Mouse (Mus musculus) hindbrain, postnatal 0 days (tissue): ENCODE data around the gene Plpp1. TPM values are rescaled to one million over a fixed set of nuclear protein-coding genes. Genes with fewer than 3 reads are reported as not detected.

Experiments
- ATAC-seq: fragments of 200-750 bp; cut with Nextera tagmentation; 2 replicates; pipeline ENCODE4 v1.8.0; 2017; ENCODE audit warnings: mild to moderate bottlenecking, moderate TSS enrichment, moderate library complexity
- DNase-seq: peaks from one replicate; pipeline ENCODE4 v3.0.0-alpha.2; 2015; ENCODE audit warnings: low spot score
- H3K27ac ChIP-seq: fragments of 300-500 bp; sonication (generic); 2 replicates; pipeline ENCODE4 v1.5.1; 2014; ENCODE audit warnings: mild to moderate bottlenecking
- H3K27me3 ChIP-seq: fragments of 300-500 bp; sonication (generic); 2 replicates; pipeline ENCODE4 v1.6.1; 2014; ENCODE audit warnings: low read length, mixed read lengths; ENCODE audit not compliant: insufficient read depth
- H3K36me3 ChIP-seq: fragments of 300-500 bp; sonication (generic); 2 replicates; pipeline ENCODE4 v1.6.1; 2014; ENCODE audit warnings: low read length, mixed read lengths; ENCODE audit not compliant: insufficient read depth
- H3K4me1 ChIP-seq: fragments of 300-500 bp; sonication (generic); 2 replicates; pipeline ENCODE4 v1.6.1; 2014; ENCODE audit warnings: antibody characterized with exemption, low read length, mixed read lengths; ENCODE audit not compliant: insufficient read depth
- H3K4me2 ChIP-seq: fragments of 300-500 bp; sonication (generic); 2 replicates; pipeline ENCODE4 v1.6.1; 2014; ENCODE audit warnings: low read depth, mild to moderate bottlenecking, low read length, moderate library complexity, mixed read lengths
- H3K4me3 ChIP-seq: fragments of 300-500 bp; sonication (generic); 2 replicates; pipeline ENCODE4 v1.5.1; 2014; ENCODE audit warnings: low read length
- H3K9ac ChIP-seq: fragments of 300-500 bp; sonication (generic); replicated peaks from 2 replicates; pipeline ENCODE4 v1.6.1; 2014; ENCODE audit warnings: mild to moderate bottlenecking, low read length, moderate library complexity, mixed read lengths
- H3K9me3 ChIP-seq: fragments of 300-500 bp; sonication (generic); 2 replicates; pipeline ENCODE4 v1.6.1; 2016; ENCODE audit warnings: low read length, mixed read lengths
- CTCF ChIP-seq: IDR thresholded peaks from 2 replicates; pipeline ENCODE4 v1.5.1; 2016; ENCODE audit warnings: antibody characterized with exemption, control low read depth, low read depth
- WGBS: fragments of 180-500 bp; shearing (Covaris S2); extraction: QIAGEN DNeasy Blood & Tissue Kit; methylation state at CpG from one replicate; pipeline ENCODE4 v1.1.7; 2014; 5-methylcytosine and 5-hydroxymethylcytosine counted together
- polyA plus RNA-seq: library from polyadenylated mRNA; unstranded; fragments of >200 nt; fragmentation: Nextera tagmentation; extraction: Ambion mirVana; gene quantifications from 2 replicates; pipeline ENCODE4 v1.2.1, GENCODE M21; 2015
- total RNA-seq: library from RNA; depleted of rRNA; stranded (reverse); fragments of >200 nt; gene quantifications from 2 replicates; pipeline ENCODE4 v1.2.3, GENCODE M21; 2014

Gene Plpp1
- total and polyA plus RNA-seq, 2 experiments from 2014 or later, result 54.0 to 88.1 TPM

GRCm38 (mm10) chr13:112811708-112812403, 11.3 kb downstream of the Plpp1 start:
- Histone ChIP-seq H3K27me3 (no peaks in the 10 kb centered on the region), H3K4me3 (no peak overlapping the region), H3K4me2 (no peak overlapping the region), H3K9ac (no peak overlapping the region), H3K36me3 (peaks cover 4% of the 10 kb centered on the region; the same call in 1 of the 2 replicates), H3K27ac (no peak overlapping the region), H3K4me1 (no peaks in the 10 kb centered on the region), H3K9me3 (no peaks in the 10 kb centered on the region)
- WGBS, result 79% methylated on average over 8 of the region's 8 CpGs
- no peak for TF ChIP-seq CTCF
- no peak for DNase-seq
- no peak; the same call in 1 of the 2 replicates for ATAC-seq

GRCm38 (mm10) chr13:112815996-112816395, 15.4 kb downstream of the Plpp1 start:
- 89% methylated on average over 3 of the region's 3 CpGs for WGBS

GRCm38 (mm10) chr13:112818125-112818524, 17.5 kb downstream of the Plpp1 start:
- Histone ChIP-seq H3K4me2 (no peak overlapping the region), H3K4me3 (no peak overlapping the region), H3K36me3 (no peaks in the 10 kb centered on the region), H3K27me3 (no peaks in the 10 kb centered on the region), H3K4me1 (no peaks in the 10 kb centered on the region), H3K9me3 (no peaks in the 10 kb centered on the region), H3K27ac (no peak overlapping the region), H3K9ac (no peak overlapping the region)
- 90% methylated on average over 3 of the region's 3 CpGs for WGBS
- ATAC-seq (no peak), DNase-seq (no peak)
- no peak for TF ChIP-seq CTCF

More at GRCm38 (mm10) chr13:112815996-112816395, 15.4 kb downstream of the Plpp1 start:
- no peaks in the 10 kb centered on the region for H3K4me1 ChIP-seq
- no peak for TF ChIP-seq CTCF
- no peaks in the 10 kb centered on the region for H3K36me3 ChIP-seq
- no peak overlapping the region for H3K4me3 ChIP-seq
- no peaks in the 10 kb centered on the region for H3K27me3 ChIP-seq
- no peaks in the 10 kb centered on the region for H3K9me3 ChIP-seq
- H3K4me2 ChIP-seq, result no peak overlapping the region
- no peak overlapping the region for H3K27ac ChIP-seq
- ATAC-seq, result no peak
- DNase-seq, result no peak
- H3K9ac ChIP-seq, result no peak overlapping the region

GRCm38 (mm10) chr13:112822413-112822812, 21.8 kb downstream of the Plpp1 start:
- no peaks in the 10 kb centered on the region for H3K27me3 ChIP-seq
- no peak overlapping the region for H3K4me3 ChIP-seq

GRCm38 (mm10) chr13:112823236-112823910, 22.8 kb downstream of the Plpp1 start:
- WGBS, result 86% methylated on average over 6 of the region's 6 CpGs
- H3K4me3 ChIP-seq, result no peak overlapping the region
- ATAC-seq (no peak), DNase-seq (no peak)
- no peaks in the 10 kb centered on the region for H3K4me1 ChIP-seq
- no peaks in the 10 kb centered on the region for H3K27me3 ChIP-seq
- H3K9ac ChIP-seq, result no peak overlapping the region
- H3K9me3 ChIP-seq, result no peaks in the 10 kb centered on the region
- no peak overlapping the region for H3K27ac ChIP-seq
- no peaks in the 10 kb centered on the region for H3K36me3 ChIP-seq
- no peak overlapping the region for H3K4me2 ChIP-seq
- TF ChIP-seq CTCF, result no peak

More at GRCm38 (mm10) chr13:112822413-112822812, 21.8 kb downstream of the Plpp1 start:
- Histone ChIP-seq H3K36me3 (no peaks in the 10 kb centered on the region), H3K9me3 (no peaks in the 10 kb centered on the region), H3K4me2 (no peak overlapping the region), H3K27ac (no peak overlapping the region), H3K9ac (no peak overlapping the region), H3K4me1 (no peaks in the 10 kb centered on the region)
- TF ChIP-seq CTCF, result no peak
- ATAC-seq (no peak), DNase-seq (no peak)
- WGBS, result 74% methylated on average over 3 of the region's 3 CpGs

GRCm38 (mm10) chr13:112823911-112824648, 23.5 kb downstream of the Plpp1 start:
- DNase-seq (no peak), ATAC-seq (no peak)
- H3K27me3 ChIP-seq, result no peaks in the 10 kb centered on the region
- H3K4me2 ChIP-seq, result no peak overlapping the region
- TF ChIP-seq CTCF, result no peak
- H3K4me3 ChIP-seq, result no peak overlapping the region
- H3K36me3 ChIP-seq, result no peaks in the 10 kb centered on the region
- H3K9me3 ChIP-seq, result no peaks in the 10 kb centered on the region
- H3K9ac ChIP-seq, result no peak overlapping the region
- no peaks in the 10 kb centered on the region for H3K4me1 ChIP-seq
- 77% methylated on average over 8 of the region's 8 CpGs for whole genome bisulfite sequencing
- H3K27ac ChIP-seq, result no peak overlapping the region
